23 mouse cellular contexts compared by ENCODE assay signal in the genomic region with DNA sequence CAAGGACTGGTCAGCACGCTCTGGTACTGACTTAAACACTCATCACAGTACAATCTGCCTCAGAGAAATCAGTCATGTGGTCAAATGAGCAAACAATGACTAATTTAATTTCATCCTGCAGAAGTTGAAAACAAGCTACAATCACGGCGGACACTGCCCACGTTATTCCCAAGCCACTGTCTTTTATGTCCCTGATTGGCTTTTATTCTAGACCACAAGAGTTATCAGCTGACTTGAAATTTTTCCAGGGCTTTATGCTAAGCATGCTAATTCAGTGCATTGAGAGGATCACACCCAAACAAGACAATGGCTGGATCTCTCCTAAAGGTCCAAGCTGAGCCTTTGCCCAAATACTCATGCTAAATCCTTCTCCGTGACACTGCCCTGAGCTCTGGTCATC. TPM values are rescaled to one million over a fixed set of nuclear protein-coding genes. Genes with fewer than 3 reads are reported as not detected.
DNase-seq lines count a peak whose midpoint lies in the region; TF ChIP-seq lines count a peak whose summit lies in the region.
"Had no signal": no experiment of that assay in that cellular context is flagged by ENCODE, and none has a peak within 500 bp of the region (broad histone marks: within the 10 kb centered on the region; RNA-seq: fewer than 3 reads in every experiment).

No protein-coding gene starts in this region.

- H3K79me3 ChIP-seq in C2C12 (ENCODE audit: low read depth), result no peaks in the 10 kb centered on the region

- no peak overlapping the region for H3ac ChIP-seq in C2C12 (ENCODE audit: control insufficient read depth, insufficient read length, low read depth)

- H3K79me2 ChIP-seq in C2C12 (ENCODE audit: control insufficient read depth, insufficient read depth), result no peaks in the 10 kb centered on the region

- no peaks in the 10 kb centered on the region for H3K36me3 ChIP-seq in C2C12 (ENCODE audit: control insufficient read depth, insufficient read depth)
- H3K36me3 ChIP-seq: forebrain, embryonic 10.5 days; G1E; heart, embryonic 12.5 days; heart, embryonic 15.5 days; hindbrain, embryonic 10.5 days; hindbrain, embryonic 13.5 days had no signal

- no peak for DNase-seq in left cerebral cortex, adult 2 months (ENCODE audit: extremely low spot score in 1 of 2, low spot score in 2 of 2)
- no peak for DNase-seq in left cerebral cortex, postnatal 25 days (ENCODE audit: low spot score in 2 of 2)
- peak; percentile 88 for DNase-seq in brain, adult 2 months (ENCODE audit: low read depth, low spot score)
- no peak for DNase-seq in thymus, postnatal 14 days
- no peak for DNase-seq in spleen, postnatal 14 days (ENCODE audit: low spot score in 2 of 2)
- DNase-seq: adrenal gland, adult 8-10 months; adrenal gland, postnatal 25 days; cerebellum, adult 18-20 months; cerebellum, adult 9-10 months; cerebellum, postnatal 14 days; gastrocnemius, postnatal 25 days; heart, adult 18-20 months; heart, postnatal 10 days; heart, postnatal 36 days had no signal

- H3K4me3 ChIP-seq in left cerebral cortex, adult 2 months, result no peak overlapping the region
- no peak overlapping the region for H3K4me3 ChIP-seq in C2C12 (ENCODE audit: insufficient read depth, poor library complexity, severe bottlenecking)
- H3K4me3 ChIP-seq: forebrain, embryonic 10.5 days; forebrain, embryonic 13.5 days; heart, embryonic 12.5 days; heart, embryonic 15.5 days; hindbrain, embryonic 10.5 days; hindbrain, embryonic 13.5 days had no signal

- H3K27me3 ChIP-seq in C2C12 (ENCODE audit: control insufficient read depth, insufficient read depth, insufficient read length), result no peaks in the 10 kb centered on the region
- H3K27me3 ChIP-seq: CH12.LX; forebrain, embryonic 13.5 days; hindbrain, embryonic 13.5 days had no signal

- peak overlapping the region; percentile 55; the same call in 1 of the 2 replicates for H3K27ac ChIP-seq in left cerebral cortex, adult 2 months
- H3K27ac ChIP-seq: forebrain, embryonic 10.5 days; forebrain, embryonic 13.5 days; heart, embryonic 15.5 days had no signal

- TF ChIP-seq CTCF in left cerebral cortex, adult 2 months (IDR thresholded peaks at IDR 0.05), result no peak
- TF ChIP-seq CTCF in C2C12 (IDR thresholded peaks at IDR 0.05; ENCODE audit: control insufficient read depth, insufficient read depth, insufficient read length), result no peak

- intact Hi-C loops in left cerebral cortex, adult 2 months (cut with DNase I), result loop anchor here (5.0 kb wide), 1 partner anchor 40 kb away; no protein-coding TSS in a partner anchor
- intact Hi-C loops in left cerebral cortex, postnatal 25 days (cut with DNase I), result no loop called here

TF ChIP-seq in C2C12, 6 proteins besides CTCF, POLR2A, EP300 and RAD21:
- TF ChIP-seq MYOG (IDR thresholded peaks at IDR 0.05; ENCODE audit: control insufficient read depth, extremely low read depth, insufficient read length), result no peak
- no peak for TF ChIP-seq MAX (IDR thresholded peaks at IDR 0.05)
- no peak for TF ChIP-seq MYOD1 (IDR thresholded peaks at IDR 0.05; ENCODE audit: control insufficient read depth, insufficient read length, low read depth)
- peak; percentile 50 for TF ChIP-seq USF1 (IDR thresholded peaks at IDR 0.05; ENCODE audit: low read depth)
- TF ChIP-seq CEBPB (IDR thresholded peaks at IDR 0.05; ENCODE audit: low read depth), result no peak
- TF ChIP-seq FOSL1 (IDR thresholded peaks at IDR 0.05; ENCODE audit: insufficient read depth, low read length, poor library complexity, severe bottlenecking), result no peak
TF ChIP-seq in C2C12: peak in this region for 1.

RNA-seq across cellular contexts. Expression of gene Spock1, which starts 31.2 kb away (rescaled TPM):
- total RNA-seq in left cerebral cortex, adult 2 months (2021), result 100 to 1,000 TPM; 276 to 279 TPM
- total RNA-seq in left cerebral cortex, postnatal 25 days (2021), result 100 to 1,000 TPM; 269 to 271 TPM
- polyA plus RNA-seq in C2C12 (2012; fragmentation: generic; extraction: Trizol), result 0.50 TPM
- total RNA-seq: CH12.LX had no signal
- polyA plus RNA-seq: G1E had no signal
